Mouse (Mus musculus): ENCODE results near the gene Fam216a.

The Fam216a gene

GRCm38 (mm10) chr5:122372192-122372769 is at the start of gene Fam216a:
TSS of gene Fam216a (minus strand) at chr5:122372364.
- DNase-seq = peak; percentile 94 to 96

- no peak for DNase-seq
Measured at GRCm38 (mm10) chr5:122421271-122422068, 49.3 kb upstream of the Fam216a start, which contains the start of gene Anapc7. TSS of gene Anapc7 (plus strand) at chr5:122421693.

GRCm38 (mm10) chr5:122420676-122421075 is 48.5 kb upstream of the Fam216a start:
- DNase-seq = peak; percentile 42 to 54

DNA sequence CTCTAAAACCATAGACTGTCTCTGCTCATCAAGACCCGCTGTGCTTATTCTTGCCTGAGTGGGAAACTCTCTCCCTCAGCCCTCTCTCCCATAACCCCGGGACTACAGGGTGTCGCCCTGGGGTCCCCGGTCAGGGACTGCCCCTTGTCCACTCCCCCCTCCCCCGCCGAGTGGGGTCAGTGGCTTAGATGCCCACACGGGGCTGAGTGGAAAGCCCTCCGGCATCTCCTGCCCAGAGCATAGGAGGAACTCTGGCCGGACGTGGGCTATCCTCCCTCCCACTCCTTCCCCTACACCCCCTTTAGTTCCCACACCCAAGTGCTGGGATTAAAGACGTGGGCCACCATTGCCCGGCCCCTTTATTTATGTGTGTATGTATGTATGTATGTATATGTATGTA is 43.3 kb upstream of the Fam216a start:
- DNase-seq = no peak

DNA sequence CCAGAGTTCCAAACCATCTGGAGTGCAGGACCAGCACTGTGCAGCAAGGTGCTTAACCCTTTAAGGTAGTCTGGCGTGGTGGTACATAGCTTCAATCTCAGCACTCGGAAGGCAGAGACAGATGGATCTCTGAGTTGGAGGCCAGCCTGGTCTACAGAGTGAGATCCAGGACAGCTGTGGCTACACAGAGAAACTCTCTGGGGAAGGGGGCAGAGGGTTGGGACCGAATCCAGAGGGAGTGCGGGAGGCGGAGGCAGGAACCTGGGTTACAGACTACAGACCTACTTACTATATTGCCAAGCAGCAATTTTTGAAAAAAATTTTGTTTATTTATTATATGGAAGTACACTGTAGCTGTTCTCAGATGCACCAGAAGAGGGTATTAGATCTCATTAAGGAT is 42.2 kb upstream of the Fam216a start:
- no peak for DNase-seq

DNA sequence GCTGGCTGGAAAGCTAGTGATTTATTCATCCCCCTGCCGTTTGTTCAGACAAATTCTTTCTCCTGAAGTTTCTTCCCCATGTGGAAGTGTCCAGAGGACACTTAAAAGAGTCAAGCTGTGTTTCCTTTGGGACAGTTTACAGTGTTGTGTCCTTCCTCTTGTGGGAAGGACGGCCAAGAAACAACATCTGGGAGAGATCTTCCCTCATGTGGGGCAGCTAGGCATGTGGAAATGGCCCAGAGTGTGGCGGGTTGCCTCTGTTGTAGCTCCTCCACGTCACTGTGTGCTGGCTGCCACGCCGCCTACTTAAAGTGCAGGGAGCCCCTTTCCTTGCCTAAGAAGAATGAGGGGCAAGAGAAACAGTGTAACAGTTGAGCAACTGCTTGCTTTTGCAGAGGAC is 40.7 kb upstream of the Fam216a start:
- no peak for DNase-seq

DNA sequence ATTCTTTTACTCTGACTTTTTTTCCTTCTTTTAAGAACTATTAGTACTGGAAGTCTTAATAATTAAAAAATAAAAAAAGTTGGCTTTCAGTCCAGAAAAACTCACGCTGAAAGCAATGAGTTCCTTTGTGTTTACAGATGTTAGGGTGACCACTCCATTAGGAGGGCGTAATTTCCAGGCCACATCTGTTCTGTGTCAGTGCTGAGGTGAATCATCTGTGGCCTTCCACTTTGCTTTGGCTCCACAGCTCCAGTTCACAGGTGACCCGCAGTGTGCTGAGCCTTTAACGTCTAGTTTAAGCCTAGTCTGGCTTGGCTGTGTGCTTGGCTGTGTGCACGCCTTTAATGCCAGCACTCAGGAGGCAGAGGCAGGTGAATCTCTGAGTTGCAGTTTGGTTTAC is 39.7 kb upstream of the Fam216a start:
- no peak for DNase-seq

- DNase-seq = peak; percentile 31 to 36
Measured at GRCm38 (mm10) chr5:122409692-122410645, 37.8 kb upstream of the Fam216a start.

- no peak for DNase-seq
Measured at GRCm38 (mm10) chr5:122405537-122405936, 33.4 kb upstream of the Fam216a start.

DNA sequence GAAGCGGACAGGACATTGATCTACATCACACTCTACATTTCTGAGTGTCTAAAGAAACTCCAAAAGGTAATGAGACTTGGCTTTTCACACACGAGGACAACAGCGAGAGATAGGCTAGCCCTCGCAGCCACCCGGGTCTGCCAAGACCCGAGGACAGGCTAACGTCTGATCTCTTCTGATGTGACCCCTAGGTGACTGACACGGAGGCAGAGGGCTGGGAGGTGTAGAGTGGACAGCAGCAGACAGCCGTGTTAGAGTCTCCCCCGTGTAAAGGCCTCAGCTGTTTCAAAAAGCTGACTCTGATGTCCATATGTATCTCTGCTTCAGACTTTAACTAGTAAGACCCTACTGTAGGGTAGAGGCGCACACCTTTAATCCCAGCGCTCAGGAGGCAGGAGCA is 31.2 kb upstream of the Fam216a start:
- DNase-seq = no peak

DNA sequence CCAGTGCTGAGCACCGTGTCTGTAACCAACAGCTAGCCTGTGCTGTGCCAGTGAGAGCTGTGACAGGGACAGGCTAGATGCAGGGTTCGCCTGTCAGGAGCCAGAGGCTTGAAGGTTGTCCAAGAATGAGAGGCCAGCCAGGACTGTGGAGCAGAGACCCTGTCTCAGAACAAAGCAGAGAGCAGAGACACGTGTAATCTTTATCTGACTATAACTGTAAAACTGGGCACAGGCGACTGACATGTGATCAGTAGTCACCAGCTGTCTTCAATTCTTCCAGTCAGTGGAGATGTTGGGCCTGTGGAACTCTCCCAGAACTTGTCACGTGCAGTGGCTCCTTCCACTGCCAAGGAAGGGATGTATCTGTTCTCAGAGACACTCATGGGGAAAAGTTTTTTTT is 30.6 kb upstream of the Fam216a start:
- no peak for DNase-seq

- no peak for DNase-seq
Measured at GRCm38 (mm10) chr5:122402160-122402559, 30.0 kb upstream of the Fam216a start.

DNA sequence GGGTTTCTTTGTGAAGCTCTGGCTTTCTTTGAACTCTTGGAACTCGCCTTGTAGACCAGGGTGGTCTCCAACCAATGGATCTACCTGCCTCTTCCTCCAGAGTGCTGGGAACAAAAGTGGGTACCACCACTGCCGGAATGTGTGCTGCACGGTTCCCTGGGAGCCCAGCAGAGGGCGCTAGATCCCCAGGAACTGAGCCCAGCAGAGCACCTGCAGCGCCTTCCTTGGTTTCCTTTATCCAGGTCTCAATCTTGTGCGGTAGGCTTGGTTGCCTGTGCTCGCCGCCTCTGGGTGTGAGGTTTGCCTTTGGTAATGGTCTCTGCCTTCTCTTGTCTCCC is 29.1 kb upstream of the Fam216a start:
- DNase-seq = peak; percentile 75 to 77

- DNase-seq = no peak
Measured at GRCm38 (mm10) chr5:122400628-122401302, 28.6 kb upstream of the Fam216a start.

DNA sequence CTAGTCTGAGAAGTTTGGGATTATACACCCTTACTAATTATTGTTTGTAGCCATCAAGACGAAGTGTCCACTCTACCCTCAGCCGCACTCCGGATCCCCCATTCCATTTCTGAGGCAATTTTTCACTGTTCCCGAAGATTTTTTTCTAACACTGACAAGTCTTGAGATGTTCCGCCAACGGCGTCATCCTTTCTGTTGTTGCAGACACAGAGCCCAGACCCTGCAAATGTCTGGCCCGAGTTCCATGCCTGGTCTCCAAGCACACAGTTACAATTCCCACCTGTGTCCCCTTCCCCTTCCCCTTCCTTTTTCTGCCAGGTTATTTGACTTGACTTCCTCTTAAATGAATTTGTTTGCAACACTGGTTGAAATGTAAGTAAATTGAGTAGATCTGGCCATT is 27.7 kb upstream of the Fam216a start:
- DNase-seq = no peak

DNA sequence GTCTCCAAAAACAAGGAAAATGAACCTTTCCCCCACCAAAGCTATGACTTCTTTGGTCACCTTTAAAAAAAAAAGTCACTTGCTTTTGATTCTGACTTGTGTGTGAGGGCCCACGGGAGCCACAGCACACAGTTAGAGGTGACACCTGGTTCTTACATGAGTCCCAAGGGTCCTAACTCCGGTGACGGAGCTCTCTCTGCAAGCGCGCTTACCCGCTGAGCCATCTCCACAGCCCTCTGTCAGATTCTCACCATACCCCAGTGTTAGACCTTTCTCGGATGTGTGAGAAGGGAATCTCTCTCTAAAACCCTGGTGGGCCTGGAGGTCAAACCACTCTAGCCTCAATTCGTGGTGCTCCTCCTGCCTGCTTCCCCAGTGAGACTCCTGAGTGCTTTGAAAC is 25.3 kb upstream of the Fam216a start:
- peak; percentile 47 to 53 for DNase-seq

- DNase-seq = no peak
Measured at GRCm38 (mm10) chr5:122396791-122397190, 24.6 kb upstream of the Fam216a start.

- peak; percentile 89 to 92 for DNase-seq
Measured at GRCm38 (mm10) chr5:122393887-122394286, 21.7 kb upstream of the Fam216a start.

- peak; percentile 55 to 59 for DNase-seq
Measured at GRCm38 (mm10) chr5:122392227-122393004, 20.3 kb upstream of the Fam216a start.

DNA sequence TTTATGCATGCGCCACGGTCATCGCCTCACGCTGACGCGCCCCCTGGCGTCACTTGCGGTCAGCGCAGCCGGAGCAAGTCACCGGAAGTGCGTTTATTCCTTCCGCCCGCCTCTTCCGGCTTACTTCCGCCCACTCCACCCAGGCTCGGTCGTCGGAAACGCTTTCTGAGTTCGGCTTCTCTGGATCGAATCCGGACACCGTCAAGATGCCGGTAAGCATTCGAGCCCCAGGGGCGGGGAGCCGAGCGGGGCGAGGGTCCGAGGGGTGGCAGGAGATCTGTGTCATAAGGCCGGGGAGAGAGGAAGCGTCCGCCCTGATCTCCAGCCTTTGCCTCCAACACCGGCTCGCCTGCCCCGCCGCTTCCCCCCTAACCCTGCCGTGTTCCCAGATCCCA is 19.6 kb upstream of the Fam216a start, which contains the start of gene Arpc3:
Gene Arpc3 (plus strand): TSS at position 93 of the 395 bp plus-strand sequence.
- peak; percentile 94 to 95 for DNase-seq

GRCm38 (mm10) chr5:122391178-122391785 is 19.1 kb upstream of the Fam216a start:
- no peak for DNase-seq

All from B cell, adult 2 months (primary cell).